Mouse (Mus musculus): ENCODE results near the gene Gpr45.

Gpr45 gene

DNA sequence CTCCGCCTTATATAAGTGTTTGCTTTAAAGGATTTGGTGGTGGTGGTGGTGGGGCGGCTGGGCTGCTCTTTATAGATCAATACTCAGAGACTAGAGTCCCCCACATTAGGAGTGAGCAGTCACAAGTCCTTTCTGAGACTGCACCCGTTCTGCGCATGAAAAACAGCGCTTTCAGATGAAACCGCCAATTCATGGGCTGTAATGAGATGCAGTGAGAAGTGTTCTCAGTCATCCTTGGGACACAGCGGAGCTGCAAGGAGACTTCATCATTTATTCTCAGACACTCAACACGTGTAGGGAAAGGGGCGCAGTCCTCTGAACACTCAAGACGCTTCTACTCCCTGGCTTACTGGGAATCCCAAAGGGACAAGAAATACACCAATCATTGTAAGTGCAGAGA lies 95.1 kb downstream of the Gpr45 start:
- DNase-seq = no peak

- no peak for DNase-seq
Measured at GRCm38 (mm10) chr1:43051903-43052302, 99.2 kb downstream of the Gpr45 start.

GRCm38 (mm10) chr1:43065615-43066310 lies 113.1 kb downstream of the Gpr45 start:
- DNase-seq = peak; percentile 59 to 79

- DNase-seq = no peak
Measured at GRCm38 (mm10) chr1:43066573-43066972, 113.9 kb downstream of the Gpr45 start.

- DNase-seq = no peak
Measured at GRCm38 (mm10) chr1:43067551-43067950, 114.9 kb downstream of the Gpr45 start.

DNA sequence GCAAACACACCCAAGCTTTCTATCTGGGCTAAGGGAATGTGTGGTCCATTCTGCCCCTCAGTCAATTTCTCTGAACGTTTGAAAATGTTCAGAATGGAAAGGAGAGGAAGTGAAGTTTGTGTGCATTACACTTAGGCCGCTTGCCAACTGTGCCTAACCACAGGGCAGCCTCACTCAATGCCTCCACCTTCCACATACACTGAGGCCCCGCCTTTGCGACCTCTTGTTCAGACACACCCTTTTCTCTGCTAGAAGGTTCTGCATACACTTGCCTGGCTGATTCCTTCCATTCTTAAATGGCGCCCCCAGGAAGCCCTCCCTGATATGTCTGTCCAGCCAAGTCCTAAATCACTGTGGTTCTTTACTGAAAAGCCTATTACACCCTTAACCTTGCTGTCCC lies 118.1 kb downstream of the Gpr45 start:
- DNase-seq = no peak

- DNase-seq = no peak
Measured at GRCm38 (mm10) chr1:43072028-43072427, 119.4 kb downstream of the Gpr45 start.

DNA sequence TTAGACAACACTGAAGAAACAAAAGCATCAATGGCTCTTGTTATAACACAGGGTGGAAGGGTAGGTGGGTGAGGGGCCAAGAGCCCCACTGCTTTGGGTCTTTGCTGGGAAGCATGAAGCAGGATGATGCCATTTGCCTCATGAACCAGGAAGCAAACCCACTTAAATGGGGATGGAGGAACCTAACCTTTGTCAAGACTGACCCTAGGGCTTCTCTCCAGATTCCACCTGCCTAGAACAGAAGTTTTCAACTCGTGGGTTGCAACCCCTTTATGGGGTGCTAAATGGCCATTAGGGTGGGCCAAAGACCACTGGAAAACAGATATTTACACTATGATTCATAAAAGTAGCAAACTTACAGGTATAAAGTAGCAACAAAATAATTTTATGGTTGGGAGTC lies 119.9 kb downstream of the Gpr45 start:
- no peak for DNase-seq

- DNase-seq = no peak
Measured at GRCm38 (mm10) chr1:43074791-43075190, 122.1 kb downstream of the Gpr45 start.

DNA sequence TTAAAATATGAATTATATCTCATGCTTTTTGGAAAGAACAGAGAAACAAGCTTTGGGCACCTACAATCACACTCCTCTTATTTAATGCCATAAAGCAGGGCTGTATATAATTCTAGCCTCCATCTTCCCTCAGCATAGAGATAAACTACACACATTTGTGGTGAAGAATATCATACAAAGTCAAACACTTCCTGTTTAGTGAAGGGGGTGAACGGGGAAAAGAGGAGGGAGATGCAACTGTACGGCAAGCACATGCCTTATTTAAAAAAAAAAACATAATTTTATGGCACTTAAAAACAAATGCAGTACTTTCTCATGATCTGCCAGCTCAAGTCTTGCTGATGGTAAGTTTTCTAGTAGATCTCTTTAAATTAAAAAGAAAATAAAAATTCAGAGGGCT lies 125.5 kb downstream of the Gpr45 start:
- DNase-seq = no peak

GRCm38 (mm10) chr1:43082946-43083345 lies 130.3 kb downstream of the Gpr45 start:
- DNase-seq = no peak
